21 mouse cellular contexts compared by ENCODE assay signal in genomic region chr15:68477745-68478144, GRCm38 (mm10).
DNase-seq lines count a peak whose midpoint lies in the region; ATAC-seq lines count a peak whose summit lies in the region.
"Had no signal": no experiment of that assay in that cellular context is flagged by ENCODE, and none has a peak within 500 bp of the region (broad histone marks: within the 10 kb centered on the region; RNA-seq: fewer than 3 reads in every experiment).

No protein-coding gene starts in this region.

- H3K4me2 ChIP-seq in heart, embryonic 12.5 days = no peak overlapping the region
- H3K4me2 ChIP-seq: forebrain, embryonic 13.5 days had no signal

- 60% methylated on average over 5 of the region's 5 CpGs for WGBS in heart, embryonic 12.5 days

- H3K27ac ChIP-seq in heart, embryonic 12.5 days (ENCODE audit: poor library complexity, severe bottlenecking) = peak overlapping the region; percentile 6; the same call in 1 of the 2 replicates
- H3K27ac ChIP-seq: embryonic facial prominence, embryonic 10.5 days; forebrain, embryonic 13.5 days; hindbrain, embryonic 10.5 days had no signal

- H3K4me1 ChIP-seq in heart, embryonic 12.5 days (replicated peaks) = 0 out of 2 replicates have a peak, but pooled peaks cover 6% of the 10 kb centered on the region
- H3K4me1 ChIP-seq: embryonic facial prominence, embryonic 10.5 days; forebrain, embryonic 13.5 days; hindbrain, embryonic 10.5 days had no signal

- no peaks in the 10 kb centered on the region for H3K27me3 ChIP-seq in heart, embryonic 12.5 days (replicated peaks)
- H3K27me3 ChIP-seq: CH12.LX; forebrain, embryonic 13.5 days; Patski had no signal

- no peaks in the 10 kb centered on the region for H3K9me3 ChIP-seq in heart, embryonic 12.5 days (replicated peaks)
- H3K9me3 ChIP-seq: embryonic facial prominence, embryonic 10.5 days; forebrain, embryonic 13.5 days; hindbrain, embryonic 10.5 days had no signal

- no peak for ATAC-seq in heart, embryonic 12.5 days (ENCODE audit: insufficient number of reproducible peaks, low FRiP score)
- ATAC-seq: activated CD4-positive, CD25-positive, alpha-beta regulatory T cell, adult 4 months; forebrain, embryonic 13.5 days; forebrain, postnatal 0 days; hindbrain, embryonic 16.5 days; inflammation-experienced regulatory T-cells, adult 6 months; intestine, postnatal 0 days; Patski had no signal

- intact Hi-C loops in heart, postnatal 14 days (cut with DNase I) = no loop called here

- H3K9ac ChIP-seq in heart, embryonic 12.5 days = no peak overlapping the region
- H3K9ac ChIP-seq: forebrain, embryonic 13.5 days; forebrain, postnatal 0 days had no signal

- H3K4me3 ChIP-seq in heart, embryonic 12.5 days = no peak overlapping the region
- H3K4me3 ChIP-seq: embryonic facial prominence, embryonic 10.5 days; forebrain, embryonic 13.5 days; hindbrain, embryonic 10.5 days had no signal

- H3K36me3 ChIP-seq in heart, embryonic 12.5 days = no peaks in the 10 kb centered on the region
- H3K36me3 ChIP-seq: embryonic facial prominence, embryonic 10.5 days; hindbrain, embryonic 10.5 days had no signal

- peak; percentile 38 to 55 for DNase-seq in heart, adult 18-20 months
- no peak for DNase-seq in heart, postnatal 4 days
- DNase-seq in brain, adult 2 months (ENCODE audit: low read depth, low spot score) = peak; percentile 36
- DNase-seq in heart, postnatal 14 days = peak; percentile 4 to 8
- DNase-seq in kidney, postnatal 36 days = no peak
- DNase-seq: adrenal gland, postnatal 14 days; cerebellum, adult 2 months; cerebellum, postnatal 10 days; forebrain, postnatal 0 days; gastrocnemius, postnatal 10 days; kidney, adult 8-10 months had no signal

Comparison
In these comparisons a context has a peak if more than half of its experiments do, and no peak if none do; other contexts are left out.
1. DNase-seq: peak in heart, adult 18-20 months (2 of 2), brain, adult 2 months (single experiment) and heart, postnatal 14 days (2 of 2); none in heart, postnatal 4 days (single experiment) and kidney, postnatal 36 days (0 of 2).